Mouse (Mus musculus) bone marrow, adult 2 months (tissue): ENCODE data around the gene Tbc1d5.

Experiments used
- CTCF ChIP-seq: fragments of 200-500 bp; IDR thresholded peaks from 2 replicates; pipeline ENCODE4 v1.5.1; 2011; ENCODE audit warnings: low read length, control low read depth; ENCODE audit not compliant: control insufficient read depth, insufficient read depth
- POLR2A ChIP-seq: fragments of 200-500 bp; IDR thresholded peaks from 2 replicates; pipeline ENCODE4 v1.6.1; 2011; ENCODE audit warnings: low read depth, mild to moderate bottlenecking, control low read depth, low read length, borderline replicate concordance; ENCODE audit not compliant: control insufficient read depth

GRCm38 (mm10) chr17:50874067-50874466, 305.1 kb downstream of the Tbc1d5 start:
- TF ChIP-seq CTCF (no peak), POLR2A (no peak)
